Mouse (Mus musculus) hindbrain, embryonic 13.5 days (tissue): ENCODE data around the gene Pdia3. TPM values are rescaled to one million over a fixed set of nuclear protein-coding genes. Genes with fewer than 3 reads are reported as not detected.

ENCODE experiments used
- microRNA-seq: library from miRNA; unstranded; fragments of <30 nt; microRNA quantifications from one replicate; pipeline ENCODE4, GENCODE M21; 2016
- polyA plus RNA-seq: library from polyadenylated mRNA; unstranded; fragments of >200 nt; fragmentation: Nextera tagmentation; extraction: Ambion mirVana; gene quantifications from 2 replicates; pipeline ENCODE4 v1.2.1, GENCODE M21; 2015

Pdia3 gene
- polyA plus RNA-seq, 1 experiment from 2014 or later = 398 TPM

Small RNAs within 50 kb of the gene (microRNA-seq; reads per million reads assigned to microRNA genes)
- not detected for gene Gm22953

Other genes with a start within 250 kb of the Pdia3 start
- gene Tubgcp4, start 243.1 kb upstream of the Pdia3 start, polyA plus RNA-seq = 55.4 and 56.3 TPM in 2 replicates
- 8.3 and 9.9 TPM in 2 replicates for gene Zscan29, start 242.7 kb upstream of the Pdia3 start, polyA plus RNA-seq
- gene Trp53bp1, start 142.4 kb upstream of the Pdia3 start, polyA plus RNA-seq = 179 and 194 TPM in 2 replicates
- 16.1 and 20.0 TPM in 2 replicates for gene Map1a, start 124.2 kb upstream of the Pdia3 start, polyA plus RNA-seq
- 18.6 and 19.3 TPM in 2 replicates for gene Ppip5k1, start 58.4 kb upstream of the Pdia3 start, polyA plus RNA-seq
- 49.1 and 50.5 TPM in 2 replicates for gene Ckmt1, start 56.1 kb upstream of the Pdia3 start, polyA plus RNA-seq
- not detected in 2 replicates for gene Strc, start 26.6 kb upstream of the Pdia3 start, polyA plus RNA-seq
- gene Catsper2, start within 50 bp of the Pdia3 start, polyA plus RNA-seq = 5.7 and 6.8 TPM in 2 replicates
- gene Ell3, start 30.5 kb downstream of the Pdia3 start, polyA plus RNA-seq = 2.5 and 2.8 TPM in 2 replicates
- gene Serf2, start 35.4 kb downstream of the Pdia3 start, polyA plus RNA-seq = 391 and 404 TPM in 2 replicates
- 111 and 119 TPM in 2 replicates for gene Hypk, start 39.5 kb downstream of the Pdia3 start, polyA plus RNA-seq
- gene Serinc4, start 43.0 kb downstream of the Pdia3 start, polyA plus RNA-seq = 1.3 TPM in 2 replicates
- gene Mfap1b, start 60.3 kb downstream of the Pdia3 start, polyA plus RNA-seq = 79.2 and 79.7 TPM in 2 replicates
- 34.8 and 36.4 TPM in 2 replicates for gene Mfap1a, start 92.9 kb downstream of the Pdia3 start, polyA plus RNA-seq
- 5.1 and 5.8 TPM in 2 replicates for gene Wdr76, start 92.9 kb downstream of the Pdia3 start, polyA plus RNA-seq